Mouse (Mus musculus) limb, embryonic 14.5 days (tissue): Measurements from ENCODE around the gene Ccdc27. TPM values are rescaled to one million over a fixed set of nuclear protein-coding genes. Genes with fewer than 3 reads are reported as not detected.

Experiments
- ATAC-seq: fragments of 200-750 bp; cut with Nextera tagmentation; 2 replicates; pipeline ENCODE4 v1.8.0; 2017; ENCODE audit warnings: low read depth, moderate number of reproducible peaks, moderate TSS enrichment; ENCODE audit not compliant: low FRiP score
- DNase-seq: peaks from one replicate; pipeline ENCODE4 v3.0.0-alpha.2; 2015; ENCODE audit warnings: low spot score
- H3K27ac ChIP-seq: fragments of 300-500 bp; sonication (generic); replicated peaks from 2 replicates; pipeline ENCODE4 v1.5.1; 2014; ENCODE audit warnings: low read depth, mild to moderate bottlenecking, low read length, moderate library complexity, mixed read lengths
- H3K27me3 ChIP-seq: fragments of 300-500 bp; sonication (generic); 2 replicates; pipeline ENCODE4 v1.6.1; 2014; ENCODE audit warnings: low read length, mixed read lengths; ENCODE audit not compliant: control insufficient read depth, insufficient read depth
- H3K36me3 ChIP-seq: fragments of 300-500 bp; sonication (generic); 2 replicates; pipeline ENCODE4 v1.6.1; 2014; ENCODE audit warnings: mild to moderate bottlenecking, low read length, moderate library complexity, mixed read lengths; ENCODE audit not compliant: control insufficient read depth, insufficient read depth
- H3K4me1 ChIP-seq: fragments of 300-500 bp; sonication (generic); 2 replicates; pipeline ENCODE4 v1.6.1; 2014; ENCODE audit warnings: antibody characterized with exemption, low read length, mixed read lengths; ENCODE audit not compliant: control insufficient read depth, insufficient read depth
- H3K4me2 ChIP-seq: fragments of 300-500 bp; sonication (generic); replicated peaks from 2 replicates; pipeline ENCODE4 v1.6.1; 2014; ENCODE audit warnings: low read depth, mild to moderate bottlenecking, low read length, moderate library complexity; ENCODE audit not compliant: severe bottlenecking
- H3K4me3 ChIP-seq: fragments of 300-500 bp; sonication (generic); replicated peaks from 2 replicates; pipeline ENCODE4 v1.5.1; 2014; ENCODE audit warnings: low read length
- H3K9ac ChIP-seq: fragments of 300-500 bp; sonication (generic); 2 replicates; pipeline ENCODE4 v1.6.1; 2014; ENCODE audit warnings: mild to moderate bottlenecking, low read depth, low read length, moderate library complexity; ENCODE audit not compliant: severe bottlenecking
- H3K9me3 ChIP-seq: fragments of 300-500 bp; sonication (generic); 2 replicates; pipeline ENCODE4 v1.6.1; 2016; ENCODE audit warnings: low read length; ENCODE audit not compliant: control insufficient read depth
- POLR2A ChIP-seq: fragments of 200-500 bp; IDR thresholded peaks from 2 replicates; pipeline ENCODE4 v1.8.0; 2012; ENCODE audit warnings: inconsistent platforms, mild to moderate bottlenecking, moderate library complexity, borderline replicate concordance; ENCODE audit not compliant: insufficient read depth, insufficient read length; ENCODE audit errors: extremely low read depth
- WGBS: fragments of 180-500 bp; shearing (Covaris S2); extraction: QIAGEN DNeasy Blood & Tissue Kit; methylation state at CpG from one replicate; pipeline ENCODE4 v1.1.7; 2014; 5-methylcytosine and 5-hydroxymethylcytosine counted together
- polyA plus RNA-seq, 2 experiments: library from polyadenylated mRNA; depleted of rRNA in 1 of 2; stranded (reverse) in 1 of 2; unstranded in 1 of 2; fragments of >200 nt; fragmentation: Nextera tagmentation in 1 of 2; extraction: Ambion mirVana in 1 of 2; gene quantifications; 2 replicates each; pipeline versions ENCODE4 v1.2.1 to v1.2.3; 2012 to 2014

Ccdc27 gene
- polyA plus RNA-seq (2012; rRNA removed) (not detected in 2 replicates), polyA plus RNA-seq (2014; fragmentation: Nextera tagmentation; extraction: Ambion mirVana) (0.10 TPM in 1 of 2 replicates, not detected in the other)

DNA sequence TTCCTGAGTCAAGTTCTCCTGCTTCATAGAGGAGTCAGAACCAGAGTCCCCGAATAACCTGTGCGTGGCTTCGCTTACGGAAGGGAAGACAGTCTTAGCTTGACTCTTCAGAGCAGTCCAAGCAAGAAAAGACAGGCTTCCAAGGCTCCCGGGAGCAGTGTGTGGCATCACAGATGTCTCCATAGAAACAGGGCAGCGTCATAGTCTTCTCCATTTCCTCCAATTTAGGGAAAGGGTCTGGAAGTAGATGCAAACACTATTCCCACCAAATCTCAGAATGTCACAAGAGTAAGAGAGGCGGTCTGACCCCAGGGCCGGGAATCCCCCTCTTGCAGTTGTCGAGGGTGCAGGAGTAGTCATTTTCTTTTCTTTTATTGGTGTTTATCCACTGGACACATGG is at the start of gene Ccdc27:
Gene Ccdc27, minus strand, starts transcription at position 101 of the 400 bp plus-strand sequence.
- 80% methylated on average over 9 of the region's 9 CpGs for WGBS
- DNase-seq (no peak), ATAC-seq (no peak)
- no peak within 1 kb of the TSS for H3K4me2 ChIP-seq
- no peak for TF ChIP-seq POLR2A
- no peak within 1 kb of the TSS for H3K4me3 ChIP-seq
- H3K9ac ChIP-seq, result no peak within 1 kb of the TSS
- no peaks in the 10 kb centered on the region for H3K9me3 ChIP-seq
- no peaks in the 10 kb centered on the region for H3K4me1 ChIP-seq
- H3K36me3 ChIP-seq, result no peaks in the 10 kb centered on the region
- H3K27ac ChIP-seq, result no peak within 1 kb of the TSS
- H3K27me3 ChIP-seq, result no peaks in the 10 kb centered on the region

DNA sequence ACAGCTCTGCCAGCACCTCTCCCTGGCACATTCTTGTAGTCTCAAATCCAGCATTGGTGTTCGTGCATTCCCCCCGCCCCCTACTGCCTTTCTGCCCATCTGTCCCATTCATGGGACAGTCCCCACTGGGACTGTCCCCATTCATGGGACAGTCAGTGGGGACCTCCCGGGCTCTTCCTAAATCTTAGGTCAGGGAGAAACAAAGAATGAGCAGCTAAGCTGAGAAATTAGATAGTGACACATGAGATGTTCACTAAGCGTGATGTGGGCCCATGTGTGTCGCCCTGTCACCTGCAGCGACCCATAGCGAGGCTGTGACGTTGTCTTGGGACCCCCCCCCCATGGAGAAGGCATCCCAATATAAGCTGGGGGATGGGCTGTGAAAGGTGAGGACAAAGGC is 48.9 kb upstream of the Ccdc27 start:
- WGBS, result 71% methylated on average over 8 of the region's 8 CpGs
- Histone ChIP-seq H3K4me1 (no peaks in the 10 kb centered on the region), H3K4me2 (no peak overlapping the region), H3K9ac (no peak overlapping the region), H3K36me3 (no peaks in the 10 kb centered on the region), H3K27ac (no peak overlapping the region), H3K27me3 (no peaks in the 10 kb centered on the region), H3K9me3 (no peaks in the 10 kb centered on the region), H3K4me3 (no peak overlapping the region)
- no peak for TF ChIP-seq POLR2A
- no peak for ATAC-seq
- no peak for DNase-seq

DNA sequence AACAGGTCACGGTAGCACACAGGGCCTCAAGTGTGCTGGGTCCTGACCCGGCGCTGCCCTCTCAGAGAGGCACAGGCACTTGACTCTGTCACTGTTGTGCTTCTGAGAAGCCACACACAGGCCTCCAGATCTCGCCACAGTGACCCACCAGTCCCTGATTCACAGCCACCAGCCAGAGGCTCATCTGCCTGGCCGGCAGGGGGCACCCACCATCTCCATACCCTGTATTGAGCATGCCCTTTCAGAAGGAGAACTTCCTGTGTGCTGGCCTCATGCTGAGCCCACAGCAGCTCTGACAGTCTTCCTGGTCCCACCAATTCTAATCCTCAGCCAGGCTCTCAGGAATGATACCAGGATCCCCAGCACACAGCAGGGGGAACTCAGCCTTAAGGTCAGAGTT is 46.7 kb upstream of the Ccdc27 start:
- Histone ChIP-seq H3K4me3 (no peak overlapping the region), H3K4me1 (no peaks in the 10 kb centered on the region), H3K9ac (no peak overlapping the region), H3K27ac (no peak overlapping the region), H3K9me3 (no peaks in the 10 kb centered on the region), H3K36me3 (no peaks in the 10 kb centered on the region), H3K27me3 (no peaks in the 10 kb centered on the region), H3K4me2 (no peak overlapping the region)
- 64% methylated on average over 5 of the region's 5 CpGs for WGBS
- ATAC-seq (no peak), DNase-seq (no peak)
- TF ChIP-seq POLR2A, result no peak

DNA sequence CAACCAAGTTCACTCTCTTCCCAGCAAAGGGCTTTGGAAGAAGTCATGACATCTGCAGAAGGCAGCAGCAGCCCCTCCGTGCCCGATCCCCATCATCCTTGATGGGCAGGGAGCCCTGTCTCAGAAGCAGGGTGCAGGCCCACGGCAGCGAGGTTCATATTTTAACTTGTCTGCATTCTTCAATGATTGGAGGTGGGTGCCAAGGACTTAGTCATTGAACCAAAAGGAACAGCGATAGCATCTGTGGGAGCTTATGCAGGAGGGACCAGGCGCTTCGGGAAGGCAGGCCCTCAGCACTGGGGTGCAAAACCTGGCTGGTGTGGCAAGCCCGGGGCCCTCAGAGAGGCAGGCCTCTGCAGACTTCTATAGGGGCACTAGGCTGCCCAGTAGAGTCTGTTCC is 44.0 kb upstream of the Ccdc27 start:
- Histone ChIP-seq H3K4me1 (no peaks in the 10 kb centered on the region), H3K36me3 (no peaks in the 10 kb centered on the region), H3K4me2 (no peak overlapping the region), H3K4me3 (no peak overlapping the region), H3K9ac (no peak overlapping the region), H3K27ac (no peak overlapping the region), H3K9me3 (no peaks in the 10 kb centered on the region), H3K27me3 (peaks cover 15% of the 10 kb centered on the region; the same call in 1 of the 2 replicates)
- no peak for TF ChIP-seq POLR2A
- DNase-seq, result no peak
- ATAC-seq, result no peak
- WGBS, result 87% methylated on average over 8 of the region's 8 CpGs

- 62% methylated on average over 3 of the region's 3 CpGs for whole genome bisulfite sequencing
- Histone ChIP-seq H3K27me3 (peaks cover 21% of the 10 kb centered on the region; the same call in 1 of the 2 replicates), H3K4me1 (no peaks in the 10 kb centered on the region), H3K9ac (no peak overlapping the region), H3K9me3 (no peaks in the 10 kb centered on the region), H3K36me3 (no peaks in the 10 kb centered on the region), H3K4me2 (no peak overlapping the region), H3K27ac (no peak overlapping the region), H3K4me3 (no peak overlapping the region)
- no peak for TF ChIP-seq POLR2A
- no peak for DNase-seq
- no peak for ATAC-seq
Measured at GRCm38 (mm10) chr4:154085856-154086255, 43.4 kb upstream of the Ccdc27 start.

DNA sequence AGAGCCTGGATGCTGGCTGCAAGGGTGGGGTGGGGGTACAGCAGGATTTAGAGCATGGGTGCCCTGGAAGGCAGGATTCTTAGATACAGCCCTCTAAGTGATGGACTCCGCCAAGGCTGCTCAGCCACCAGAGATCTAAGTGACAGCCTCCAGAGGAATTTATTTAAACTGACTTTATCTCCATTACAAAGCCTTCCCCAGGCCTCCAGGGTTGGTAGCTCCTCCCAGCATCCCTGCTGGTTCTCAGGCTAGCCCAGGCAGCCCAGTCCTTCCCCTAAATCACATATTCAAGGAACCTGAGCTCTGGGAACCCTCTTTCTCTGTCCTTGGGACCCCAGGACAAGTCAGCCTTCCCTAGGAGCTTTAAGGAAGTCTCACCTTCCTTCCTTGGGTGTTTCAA is 39.5 kb upstream of the Ccdc27 start:
- H3K4me1 ChIP-seq, result no peaks in the 10 kb centered on the region
- peaks cover 34% of the 10 kb centered on the region for H3K27me3 ChIP-seq
- no peak for DNase-seq
- no peak overlapping the region for H3K4me2 ChIP-seq
- H3K36me3 ChIP-seq, result no peaks in the 10 kb centered on the region
- no peak overlapping the region for H3K4me3 ChIP-seq
- no peaks in the 10 kb centered on the region for H3K9me3 ChIP-seq
- WGBS, result 14% methylated on average over 1 of the region's 1 CpGs
- no peak overlapping the region for H3K27ac ChIP-seq
- no peak for ATAC-seq
- H3K9ac ChIP-seq, result no peak overlapping the region
- TF ChIP-seq POLR2A, result no peak
